Mouse (Mus musculus): ENCODE results near the gene Trem1. TPM values are rescaled to one million over a fixed set of nuclear protein-coding genes. Genes with fewer than 3 reads are reported as not detected.

Gene Trem1
- polyA plus RNA-seq, 1 experiment from 2014 or later = not detected

DNA sequence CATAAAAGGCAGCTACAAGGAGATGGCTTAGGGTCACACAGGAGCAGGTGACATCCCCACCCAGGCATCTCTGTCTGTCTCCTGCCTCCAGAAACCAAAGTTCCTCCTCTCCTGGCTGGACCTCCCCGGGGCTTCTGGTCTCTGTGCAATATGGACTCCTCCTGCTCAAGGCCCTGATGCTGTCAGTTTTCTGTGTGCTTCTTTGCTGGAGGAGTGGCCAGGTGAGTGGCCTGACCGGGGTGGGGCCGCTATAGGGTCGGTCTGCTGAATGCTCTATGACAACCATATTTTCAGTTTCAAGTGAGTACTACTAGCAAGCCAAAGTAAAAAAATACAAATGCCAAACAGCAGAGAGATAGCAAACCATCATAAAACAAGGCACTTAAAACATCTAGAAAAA is 40.0 kb downstream of the Trem1 start:
- Histone ChIP-seq H3K9me3 (ENCODE audit: control insufficient read depth, low read depth, low read length) (no peaks in the 10 kb centered on the region), H3K4me1 (ENCODE audit: control insufficient read depth, insufficient read depth, low read length) (no peaks in the 10 kb centered on the region), H3K4me3 (ENCODE audit: low read depth, low read length) (no peak overlapping the region), H3K4me2 (replicated peaks; ENCODE audit: low read depth, low read length) (no peak overlapping the region), H3K27ac (ENCODE audit: low read length) (no peak overlapping the region), H3K36me3 (ENCODE audit: control insufficient read depth, insufficient read depth, low read length) (no peaks in the 10 kb centered on the region), H3K27me3 (ENCODE audit: control insufficient read depth, insufficient read depth, low read length) (no peaks in the 10 kb centered on the region), H3K9ac (replicated peaks; ENCODE audit: low read depth, low read length) (no peak overlapping the region)
- WGBS = 83% methylated on average over 4 of the region's 4 CpGs
- no peak for ATAC-seq (ENCODE audit: insufficient number of reproducible peaks, insufficient read depth, low FRiP score, low read depth)

DNA sequence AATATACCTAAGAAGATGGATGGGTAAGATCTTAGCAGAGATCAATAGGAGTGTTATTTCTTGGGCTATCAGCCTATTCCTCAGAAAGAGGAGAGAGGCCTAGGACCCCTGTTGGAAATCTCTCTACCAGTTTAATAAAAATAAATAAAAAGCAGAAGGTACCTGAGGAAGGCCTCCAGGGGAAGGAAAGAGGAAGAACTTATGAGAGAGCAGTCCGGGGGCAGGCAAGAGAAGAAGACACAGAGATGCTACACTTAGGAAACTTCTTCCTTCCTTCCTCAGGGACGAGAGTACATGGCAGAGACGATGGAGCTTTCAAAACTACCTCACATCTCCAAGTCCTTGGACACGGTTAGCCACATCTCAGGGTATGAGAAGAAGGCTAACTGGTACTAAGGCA is 41.5 kb downstream of the Trem1 start:
- H3K4me1 ChIP-seq (ENCODE audit: control insufficient read depth, insufficient read depth, low read length) = no peaks in the 10 kb centered on the region
- H3K9me3 ChIP-seq (ENCODE audit: control insufficient read depth, low read depth, low read length) = no peaks in the 10 kb centered on the region
- H3K4me2 ChIP-seq (replicated peaks; ENCODE audit: low read depth, low read length) = no peak overlapping the region
- no peak overlapping the region for H3K27ac ChIP-seq (ENCODE audit: low read length)
- no peaks in the 10 kb centered on the region for H3K36me3 ChIP-seq (ENCODE audit: control insufficient read depth, insufficient read depth, low read length)
- 79% methylated on average over 4 of the region's 4 CpGs for WGBS
- H3K9ac ChIP-seq (replicated peaks; ENCODE audit: low read depth, low read length) = no peak overlapping the region
- no peak for ATAC-seq (ENCODE audit: insufficient number of reproducible peaks, insufficient read depth, low FRiP score, low read depth)
- H3K27me3 ChIP-seq (ENCODE audit: control insufficient read depth, insufficient read depth, low read length) = no peaks in the 10 kb centered on the region
- no peak overlapping the region for H3K4me3 ChIP-seq (ENCODE audit: low read depth, low read length)

DNA sequence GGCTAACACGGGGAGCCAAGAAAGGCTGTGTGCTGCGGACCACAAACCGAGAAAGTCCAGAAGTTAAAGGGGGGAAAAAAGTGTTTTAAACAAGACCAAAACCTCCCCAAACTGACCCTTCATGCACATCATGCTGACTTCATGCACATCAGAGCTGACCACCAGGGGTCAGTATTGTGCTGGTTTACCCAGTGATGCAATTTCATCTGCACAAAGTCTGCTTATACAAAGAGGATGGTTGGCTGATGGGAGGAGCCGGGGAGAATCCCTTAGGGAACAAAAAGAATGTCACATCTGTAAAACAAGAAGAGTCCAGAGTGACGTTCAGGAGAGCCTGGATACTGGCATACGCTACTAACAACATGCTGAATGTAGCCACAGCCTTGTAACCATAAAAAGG is 42.3 kb downstream of the Trem1 start:
- WGBS = 43% methylated on average over 6 of the region's 6 CpGs
- ATAC-seq (ENCODE audit: insufficient number of reproducible peaks, insufficient read depth, low FRiP score, low read depth) = no peak
- no peak overlapping the region for H3K27ac ChIP-seq (ENCODE audit: low read length)

DNA sequence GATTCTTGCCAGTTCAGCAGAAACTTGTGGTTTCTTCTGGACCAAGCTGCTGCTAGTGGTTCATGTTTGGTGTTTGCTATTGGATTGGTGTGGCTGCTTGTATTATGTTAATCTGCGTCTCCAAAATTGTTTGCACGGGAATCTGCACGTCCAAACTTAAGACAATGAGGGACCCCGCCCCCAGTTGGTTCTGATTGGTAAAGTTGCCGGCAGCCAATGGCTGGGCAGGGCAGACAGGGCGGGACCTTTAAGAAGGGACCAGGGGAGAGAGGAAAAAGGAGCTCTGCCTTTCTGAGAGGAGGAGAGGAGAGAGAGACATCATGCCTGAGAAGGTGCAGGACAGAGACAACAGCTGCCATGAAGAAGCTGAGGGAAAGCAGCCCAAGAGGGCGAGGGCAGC is 43.2 kb downstream of the Trem1 start:
- Histone ChIP-seq H3K4me1 (ENCODE audit: control insufficient read depth, insufficient read depth, low read length) (no peaks in the 10 kb centered on the region), H3K9me3 (ENCODE audit: control insufficient read depth, low read depth, low read length) (no peaks in the 10 kb centered on the region), H3K4me2 (replicated peaks; ENCODE audit: low read depth, low read length) (no peak overlapping the region), H3K27ac (ENCODE audit: low read length) (no peak overlapping the region), H3K27me3 (ENCODE audit: control insufficient read depth, insufficient read depth, low read length) (no peaks in the 10 kb centered on the region), H3K9ac (replicated peaks; ENCODE audit: low read depth, low read length) (no peak overlapping the region), H3K36me3 (ENCODE audit: control insufficient read depth, insufficient read depth, low read length) (no peaks in the 10 kb centered on the region), H3K4me3 (ENCODE audit: low read depth, low read length) (no peak overlapping the region)
- no peak for ATAC-seq (ENCODE audit: insufficient number of reproducible peaks, insufficient read depth, low FRiP score, low read depth)
- WGBS = 64% methylated on average over 7 of the region's 7 CpGs

More for the DNA sequence above, 42.3 kb downstream of the Trem1 start:
- no peaks in the 10 kb centered on the region for H3K9me3 ChIP-seq (ENCODE audit: control insufficient read depth, low read depth, low read length)
- H3K36me3 ChIP-seq (ENCODE audit: control insufficient read depth, insufficient read depth, low read length) = no peaks in the 10 kb centered on the region
- H3K4me3 ChIP-seq (ENCODE audit: low read depth, low read length) = no peak overlapping the region
- H3K4me1 ChIP-seq (ENCODE audit: control insufficient read depth, insufficient read depth, low read length) = no peaks in the 10 kb centered on the region
- no peak overlapping the region for H3K4me2 ChIP-seq (replicated peaks; ENCODE audit: low read depth, low read length)
- H3K27me3 ChIP-seq (ENCODE audit: control insufficient read depth, insufficient read depth, low read length) = no peaks in the 10 kb centered on the region
- H3K9ac ChIP-seq (replicated peaks; ENCODE audit: low read depth, low read length) = no peak overlapping the region

DNA sequence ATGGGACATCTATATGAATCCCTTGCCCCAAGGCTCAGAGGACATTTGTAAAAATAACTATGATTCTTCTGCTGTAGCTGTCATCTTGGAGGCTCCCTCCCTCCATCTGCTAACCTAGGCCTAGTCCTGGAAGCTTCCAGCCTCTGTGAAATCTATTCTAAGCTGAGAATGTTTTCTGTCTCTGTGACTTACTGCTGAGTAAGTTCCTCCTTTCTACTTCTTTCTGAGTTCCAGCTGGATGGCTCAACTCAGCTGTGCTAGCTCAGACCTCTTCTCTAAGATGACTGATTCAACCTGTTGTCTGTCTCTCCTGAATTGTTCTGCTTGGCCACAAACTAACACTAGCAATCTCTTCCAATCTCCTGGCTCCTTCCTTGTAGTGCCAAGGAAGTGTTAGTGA is 45.8 kb downstream of the Trem1 start:
- ATAC-seq (ENCODE audit: insufficient number of reproducible peaks, insufficient read depth, low FRiP score, low read depth) = no peak
- no peaks in the 10 kb centered on the region for H3K4me1 ChIP-seq (ENCODE audit: control insufficient read depth, insufficient read depth, low read length)

DNA sequence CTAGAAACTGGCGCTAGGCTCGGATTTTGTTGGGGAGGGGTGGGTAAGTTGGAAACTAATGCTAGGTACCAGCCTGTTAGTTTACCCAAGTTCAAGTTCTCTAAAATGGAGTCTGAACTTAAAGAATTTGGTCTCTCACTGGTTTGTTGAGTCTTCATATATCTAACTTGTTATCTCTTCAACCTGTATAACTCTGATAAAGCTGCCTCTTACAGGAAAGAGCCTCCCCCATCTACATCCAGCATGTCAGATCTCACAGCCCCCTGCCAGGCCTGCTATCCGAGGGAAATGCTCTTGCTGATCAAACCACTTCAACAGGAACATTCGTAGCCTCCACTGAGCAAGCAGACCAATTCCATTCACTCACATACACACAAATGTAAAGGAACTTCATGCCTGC is 46.4 kb downstream of the Trem1 start:
- no peak overlapping the region for H3K9ac ChIP-seq (replicated peaks; ENCODE audit: low read depth, low read length)
- H3K4me2 ChIP-seq (replicated peaks; ENCODE audit: low read depth, low read length) = no peak overlapping the region
- H3K4me3 ChIP-seq (ENCODE audit: low read depth, low read length) = no peak overlapping the region
- no peaks in the 10 kb centered on the region for H3K36me3 ChIP-seq (ENCODE audit: control insufficient read depth, insufficient read depth, low read length)
- 73% methylated on average over 4 of the region's 4 CpGs for WGBS
- no peaks in the 10 kb centered on the region for H3K4me1 ChIP-seq (ENCODE audit: control insufficient read depth, insufficient read depth, low read length)
- no peaks in the 10 kb centered on the region for H3K9me3 ChIP-seq (ENCODE audit: control insufficient read depth, low read depth, low read length)
- no peak overlapping the region for H3K27ac ChIP-seq (ENCODE audit: low read length)
- no peaks in the 10 kb centered on the region for H3K27me3 ChIP-seq (ENCODE audit: control insufficient read depth, insufficient read depth, low read length)
- no peak for ATAC-seq (ENCODE audit: insufficient number of reproducible peaks, insufficient read depth, low FRiP score, low read depth)

More for the DNA sequence above, 45.8 kb downstream of the Trem1 start:
- Histone ChIP-seq H3K9me3 (ENCODE audit: control insufficient read depth, low read depth, low read length) (no peaks in the 10 kb centered on the region), H3K4me3 (ENCODE audit: low read depth, low read length) (no peak overlapping the region), H3K4me2 (replicated peaks; ENCODE audit: low read depth, low read length) (no peak overlapping the region), H3K27ac (ENCODE audit: low read length) (no peak overlapping the region), H3K27me3 (ENCODE audit: control insufficient read depth, insufficient read depth, low read length) (no peaks in the 10 kb centered on the region), H3K36me3 (ENCODE audit: control insufficient read depth, insufficient read depth, low read length) (no peaks in the 10 kb centered on the region), H3K9ac (replicated peaks; ENCODE audit: low read depth, low read length) (no peak overlapping the region)

DNA sequence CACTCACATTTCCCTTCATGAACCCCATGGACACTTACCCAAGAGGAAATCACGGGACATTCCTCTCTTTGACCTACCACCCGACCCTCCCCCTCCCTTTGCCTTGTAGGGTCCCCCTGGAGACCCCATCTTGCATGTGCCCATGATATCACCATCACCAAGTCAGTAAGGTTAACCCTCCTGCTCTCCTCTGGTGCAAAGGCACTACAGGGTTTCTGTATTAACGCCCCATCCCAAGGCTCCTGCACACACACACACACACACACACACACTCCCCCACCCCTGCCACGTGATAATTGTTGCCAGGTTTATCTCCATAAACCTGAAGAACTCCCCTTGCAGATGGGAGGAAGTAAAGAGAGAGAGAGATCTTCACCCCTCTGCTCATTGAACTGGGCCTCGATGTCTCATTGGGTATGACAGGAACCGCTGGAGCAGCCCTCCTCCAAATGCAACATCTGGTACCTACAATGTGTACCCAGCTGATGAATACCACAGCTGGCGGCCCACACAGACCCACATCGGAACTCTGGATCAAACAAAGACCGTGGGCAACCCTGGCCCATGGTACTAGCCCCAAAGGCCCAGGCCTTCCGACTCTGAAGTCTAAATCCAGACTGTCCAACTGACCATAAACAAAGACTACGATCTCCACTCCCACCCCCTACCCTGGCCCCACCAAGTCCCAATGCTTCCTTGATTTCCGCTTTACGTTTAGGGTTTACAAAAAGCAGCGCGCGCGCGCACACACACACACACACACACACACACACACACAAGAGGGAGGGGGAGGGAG is 48.6 kb downstream of the Trem1 start:
- 25% methylated on average over 18 of the region's 18 CpGs for WGBS

DNA sequence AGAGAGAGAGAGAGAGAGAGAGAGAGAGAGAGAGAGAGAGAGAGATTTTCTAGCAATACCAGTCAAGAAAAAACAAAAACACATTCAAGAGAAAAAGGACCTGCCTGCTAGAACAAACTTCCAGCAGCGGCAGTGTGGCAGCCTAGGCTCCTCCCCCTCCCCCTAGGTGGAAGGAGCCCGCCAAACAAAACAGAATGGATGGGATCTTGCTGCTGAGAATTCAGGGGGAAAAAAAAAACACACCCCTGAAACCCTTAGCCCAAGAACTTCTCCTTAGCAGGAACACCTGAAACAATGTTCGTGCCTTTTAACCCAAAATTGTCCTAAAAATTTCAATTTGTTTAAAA is 49.1 kb downstream of the Trem1 start:
- no peak for ATAC-seq (ENCODE audit: insufficient number of reproducible peaks, insufficient read depth, low FRiP score, low read depth)
- peak overlapping the region; percentile 43 for H3K4me2 ChIP-seq (replicated peaks; ENCODE audit: low read depth, low read length)
- WGBS = 2% methylated on average over 3 of the region's 3 CpGs
- no peak overlapping the region for H3K9ac ChIP-seq (replicated peaks; ENCODE audit: low read depth, low read length)
- peak overlapping the region; percentile 23; the same call in 1 of the 2 replicates for H3K4me3 ChIP-seq (ENCODE audit: low read depth, low read length)
- no peaks in the 10 kb centered on the region for H3K9me3 ChIP-seq (ENCODE audit: control insufficient read depth, low read depth, low read length)
- no peaks in the 10 kb centered on the region for H3K27me3 ChIP-seq (ENCODE audit: control insufficient read depth, insufficient read depth, low read length)
- no peak overlapping the region for H3K27ac ChIP-seq (ENCODE audit: low read length)
- H3K4me1 ChIP-seq (ENCODE audit: control insufficient read depth, insufficient read depth, low read length) = no peaks in the 10 kb centered on the region
- no peaks in the 10 kb centered on the region for H3K36me3 ChIP-seq (ENCODE audit: control insufficient read depth, insufficient read depth, low read length)

More for the DNA sequence above, 48.6 kb downstream of the Trem1 start:
- H3K9me3 ChIP-seq (ENCODE audit: control insufficient read depth, low read depth, low read length) = no peaks in the 10 kb centered on the region
- H3K4me2 ChIP-seq (replicated peaks; ENCODE audit: low read depth, low read length) = peak overlapping the region; percentile 43
- H3K27ac ChIP-seq (ENCODE audit: low read length) = no peak overlapping the region
- no peaks in the 10 kb centered on the region for H3K27me3 ChIP-seq (ENCODE audit: control insufficient read depth, insufficient read depth, low read length)
- peak overlapping the region; percentile 23; the same call in 1 of the 2 replicates for H3K4me3 ChIP-seq (ENCODE audit: low read depth, low read length)
- no peak for ATAC-seq (ENCODE audit: insufficient number of reproducible peaks, insufficient read depth, low FRiP score, low read depth)
- no peak overlapping the region for H3K9ac ChIP-seq (replicated peaks; ENCODE audit: low read depth, low read length)
- H3K4me1 ChIP-seq (ENCODE audit: control insufficient read depth, insufficient read depth, low read length) = no peaks in the 10 kb centered on the region
- no peaks in the 10 kb centered on the region for H3K36me3 ChIP-seq (ENCODE audit: control insufficient read depth, insufficient read depth, low read length)

DNA sequence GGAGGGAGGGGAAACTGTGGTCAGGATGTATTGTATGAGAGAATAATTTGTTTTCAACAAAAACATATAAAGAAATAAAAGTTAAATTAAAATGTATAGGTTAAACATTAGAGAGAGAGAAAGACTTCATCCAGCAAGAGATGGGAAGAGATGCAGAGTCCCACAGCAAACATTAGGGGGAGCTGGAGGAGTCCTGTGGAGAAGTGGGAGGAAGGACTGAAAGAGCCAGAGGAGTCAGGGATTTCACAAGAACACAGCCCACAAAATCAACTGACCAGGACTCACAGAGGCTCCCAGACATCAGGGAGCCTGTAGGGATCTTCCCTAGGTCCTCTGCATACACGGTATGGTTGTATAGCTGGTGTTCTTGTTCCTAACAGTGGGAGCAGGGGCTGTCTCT is 54.2 kb downstream of the Trem1 start:
- 59% methylated on average over 1 of the region's 1 CpGs for WGBS
- no peaks in the 10 kb centered on the region for H3K4me1 ChIP-seq (ENCODE audit: control insufficient read depth, insufficient read depth, low read length)
- no peak for ATAC-seq (ENCODE audit: insufficient number of reproducible peaks, insufficient read depth, low FRiP score, low read depth)
- no peak overlapping the region for H3K4me2 ChIP-seq (replicated peaks; ENCODE audit: low read depth, low read length)
- H3K4me3 ChIP-seq (ENCODE audit: low read depth, low read length) = no peak overlapping the region
- H3K27me3 ChIP-seq (ENCODE audit: control insufficient read depth, insufficient read depth, low read length) = no peaks in the 10 kb centered on the region
- no peaks in the 10 kb centered on the region for H3K9me3 ChIP-seq (ENCODE audit: control insufficient read depth, low read depth, low read length)
- H3K36me3 ChIP-seq (ENCODE audit: control insufficient read depth, insufficient read depth, low read length) = no peaks in the 10 kb centered on the region
- no peak overlapping the region for H3K27ac ChIP-seq (ENCODE audit: low read length)
- no peak overlapping the region for H3K9ac ChIP-seq (replicated peaks; ENCODE audit: low read depth, low read length)

All from stomach, embryonic 14.5 days (tissue).